Mouse (Mus musculus) hindbrain, embryonic 11.5 days (tissue): Measurements from ENCODE around the gene Wdcp. TPM values are rescaled to one million over a fixed set of nuclear protein-coding genes. Genes with fewer than 3 reads are reported as not detected.

Experiments
- ATAC-seq: fragments of 200-750 bp; cut with Nextera tagmentation; 2 replicates; pipeline ENCODE4 v1.8.0; 2017; ENCODE audit warnings: mild to moderate bottlenecking, moderate TSS enrichment, moderate library complexity; ENCODE audit not compliant: low FRiP score
- DNase-seq: peaks from one replicate; pipeline ENCODE4 v3.0.0-alpha.2; 2015; ENCODE audit warnings: low spot score
- H3K27ac ChIP-seq: fragments of 300-500 bp; sonication (generic); 2 replicates; pipeline ENCODE4 v1.5.1; 2014; ENCODE audit warnings: mild to moderate bottlenecking, low read depth, low read length
- H3K27me3 ChIP-seq: fragments of 300-500 bp; sonication (generic); 2 replicates; pipeline ENCODE4 v1.6.1; 2014; ENCODE audit warnings: mild to moderate bottlenecking, low read length, moderate library complexity, mixed read lengths; ENCODE audit not compliant: control insufficient read depth, insufficient read depth
- H3K36me3 ChIP-seq: fragments of 300-500 bp; sonication (generic); 2 replicates; pipeline ENCODE4 v1.6.1; 2014; ENCODE audit warnings: mild to moderate bottlenecking, low read length, moderate library complexity, mixed read lengths; ENCODE audit not compliant: control insufficient read depth, insufficient read depth
- H3K4me1 ChIP-seq: fragments of 300-500 bp; sonication (generic); replicated peaks from 2 replicates; pipeline ENCODE4 v1.6.1; 2014; ENCODE audit warnings: low read length, mixed read lengths; ENCODE audit not compliant: control insufficient read depth, insufficient read depth
- H3K4me2 ChIP-seq: fragments of 300-500 bp; sonication (generic); replicated peaks from 2 replicates; pipeline ENCODE4 v1.6.1; 2014; ENCODE audit warnings: mild to moderate bottlenecking, low read depth, low read length
- H3K4me3 ChIP-seq: fragments of 300-500 bp; sonication (generic); 2 replicates; pipeline ENCODE4 v1.5.1; 2014; ENCODE audit warnings: low read depth, low read length
- H3K9ac ChIP-seq: fragments of 300-500 bp; sonication (generic); 2 replicates; pipeline ENCODE4 v1.6.1; 2014; ENCODE audit warnings: low read depth, low read length
- H3K9me3 ChIP-seq: fragments of 300-500 bp; sonication (generic); 2 replicates; pipeline ENCODE4 v1.6.1; 2016; ENCODE audit warnings: low read length; ENCODE audit not compliant: control insufficient read depth
- WGBS: fragments of 180-500 bp; shearing (Covaris S2); extraction: QIAGEN DNeasy Blood & Tissue Kit; methylation state at CpG from one replicate; pipeline ENCODE4 v1.1.7; 2014; 5-methylcytosine and 5-hydroxymethylcytosine counted together
- polyA plus RNA-seq: library from polyadenylated mRNA; unstranded; fragments of >200 nt; fragmentation: Nextera tagmentation; extraction: Ambion mirVana; gene quantifications from 2 replicates; pipeline ENCODE4 v1.2.1, GENCODE M21; 2014

Gene Wdcp
- polyA plus RNA-seq, 1 experiment from 2014 or later: 18.5 TPM

DNA sequence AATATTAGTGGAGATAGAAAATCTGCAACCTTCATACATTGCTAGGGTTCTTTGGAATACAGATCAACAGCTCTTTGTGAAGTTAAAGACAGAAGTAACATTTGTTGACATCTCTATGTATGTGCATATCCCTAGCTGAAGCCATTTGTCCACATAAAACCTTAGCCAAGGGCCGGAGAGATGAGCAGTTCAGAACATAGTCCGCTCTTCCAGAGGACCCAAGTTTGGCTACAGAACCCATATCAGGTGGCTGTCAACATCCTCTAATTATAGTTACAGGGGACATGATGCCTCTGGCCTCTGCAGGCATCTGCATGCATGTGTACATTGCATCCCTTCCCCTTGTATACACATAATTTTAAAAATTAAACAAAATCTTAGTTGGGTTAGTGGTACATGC, 46.1 kb downstream of the Wdcp start:
- H3K27me3 ChIP-seq: no peaks in the 10 kb centered on the region
- 100% methylated on average over 2 of the region's 2 CpGs for WGBS
- no peaks in the 10 kb centered on the region for H3K9me3 ChIP-seq
- H3K4me3 ChIP-seq: no peak overlapping the region
- ATAC-seq (no peak), DNase-seq (no peak)
- no peak overlapping the region for H3K9ac ChIP-seq
- H3K4me1 ChIP-seq: no peaks in the 10 kb centered on the region
- H3K4me2 ChIP-seq: no peak overlapping the region
- no peaks in the 10 kb centered on the region for H3K36me3 ChIP-seq
- no peak overlapping the region for H3K27ac ChIP-seq

DNA sequence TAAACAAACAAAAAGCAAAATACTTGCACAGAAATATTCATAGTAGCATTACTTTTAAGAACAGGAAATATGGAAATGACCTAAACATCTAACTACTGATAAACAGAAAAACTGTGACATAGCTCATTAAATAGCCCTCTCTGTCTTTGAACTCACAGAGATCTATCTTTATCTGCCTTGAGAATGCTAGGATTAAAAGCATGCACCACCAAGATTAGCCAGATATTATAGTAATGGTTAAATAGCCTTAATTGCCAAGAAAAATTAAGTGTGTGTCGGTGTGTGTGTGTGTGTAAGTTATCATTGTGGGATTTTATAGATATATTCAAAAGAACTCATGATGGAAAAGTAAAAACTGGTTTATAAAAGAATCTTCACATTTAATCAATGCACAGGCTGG, 46.8 kb downstream of the Wdcp start:
- Histone ChIP-seq H3K9me3 (no peaks in the 10 kb centered on the region), H3K27ac (no peak overlapping the region), H3K27me3 (no peaks in the 10 kb centered on the region), H3K4me1 (no peaks in the 10 kb centered on the region), H3K36me3 (no peaks in the 10 kb centered on the region), H3K4me2 (no peak overlapping the region), H3K9ac (no peak overlapping the region), H3K4me3 (no peak overlapping the region)
- WGBS: 89% methylated on average over 1 of the region's 1 CpGs
- DNase-seq: no peak
- ATAC-seq: no peak

DNA sequence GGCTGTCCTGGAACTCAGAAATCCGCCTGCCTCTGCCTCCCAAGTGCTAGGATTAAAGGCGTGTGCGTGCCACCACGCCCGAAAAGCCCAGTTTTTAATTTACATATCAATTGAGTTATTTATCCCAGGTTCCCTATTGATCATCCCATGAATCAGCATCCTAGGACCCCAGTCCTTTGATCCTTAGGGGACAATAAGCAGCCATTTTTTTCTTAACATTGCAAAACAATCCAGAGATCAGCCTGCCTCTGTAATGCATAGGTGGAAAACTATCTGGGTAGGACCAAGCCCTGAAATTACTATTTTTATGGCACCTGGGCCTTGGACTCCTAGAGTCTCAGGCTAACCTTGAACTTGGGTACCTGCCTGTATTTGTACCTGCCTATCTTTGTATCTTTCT, 54.9 kb downstream of the Wdcp start:
- Histone ChIP-seq H3K9me3 (no peaks in the 10 kb centered on the region), H3K36me3 (no peaks in the 10 kb centered on the region), H3K4me3 (no peak overlapping the region), H3K27me3 (no peaks in the 10 kb centered on the region), H3K27ac (no peak overlapping the region), H3K9ac (no peak overlapping the region), H3K4me2 (no peak overlapping the region), H3K4me1 (no peaks in the 10 kb centered on the region)
- DNase-seq (no peak), ATAC-seq (no peak)
- 93% methylated on average over 5 of the region's 5 CpGs for WGBS

DNA sequence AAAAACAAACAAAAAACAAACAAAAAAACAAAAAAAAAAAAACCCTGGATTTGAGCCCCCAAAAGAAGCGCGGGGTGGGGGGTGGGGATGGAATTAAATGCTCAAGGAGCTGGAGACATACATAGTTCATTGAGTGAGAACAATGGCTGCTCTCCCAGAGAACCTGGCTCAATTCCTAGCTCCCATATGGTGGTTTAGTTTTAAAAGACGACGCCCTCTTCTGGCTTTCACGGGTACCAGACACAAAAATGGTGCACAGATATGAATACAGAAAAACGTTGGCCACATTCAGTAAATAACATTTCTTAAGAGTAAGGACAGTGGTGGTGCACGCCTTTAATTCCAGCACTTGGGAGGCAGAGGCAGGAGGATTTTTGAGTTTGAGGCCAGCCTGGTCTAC, 62.8 kb downstream of the Wdcp start:
- H3K4me2 ChIP-seq: no peak overlapping the region
- no peak overlapping the region for H3K4me3 ChIP-seq
- WGBS: 81% methylated on average over 7 of the region's 7 CpGs
- H3K27ac ChIP-seq: no peak overlapping the region
- H3K9me3 ChIP-seq: no peaks in the 10 kb centered on the region
- no peak overlapping the region for H3K9ac ChIP-seq
- no peak for DNase-seq
- no peaks in the 10 kb centered on the region for H3K27me3 ChIP-seq
- no peaks in the 10 kb centered on the region for H3K36me3 ChIP-seq
- H3K4me1 ChIP-seq: no peaks in the 10 kb centered on the region
- no peak for ATAC-seq

DNA sequence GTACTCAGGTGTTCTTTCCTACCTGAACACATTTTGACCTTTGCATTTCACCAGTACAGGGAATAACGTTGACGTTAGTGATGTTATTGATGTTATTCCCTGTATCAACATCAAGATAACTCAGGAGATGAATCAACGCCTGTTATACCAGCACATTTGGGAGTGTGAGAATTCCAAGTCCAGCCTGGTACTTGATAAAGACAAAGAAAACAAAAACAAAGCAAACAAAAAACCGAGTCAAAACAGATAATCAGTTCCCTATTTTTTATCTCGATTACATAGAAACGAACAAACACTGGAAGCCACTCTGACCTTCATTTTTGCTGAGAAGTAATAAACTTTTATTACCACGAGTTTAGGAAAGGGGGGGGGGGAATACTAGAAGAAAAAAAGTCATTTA, 63.4 kb downstream of the Wdcp start:
- Histone ChIP-seq H3K4me2 (peak overlapping the region; percentile 87), H3K4me3 (peak overlapping the region; percentile 64), H3K27me3 (no peaks in the 10 kb centered on the region), H3K9me3 (no peaks in the 10 kb centered on the region), H3K9ac (no peak overlapping the region), H3K4me1 (no peaks in the 10 kb centered on the region), H3K27ac (no peak overlapping the region), H3K36me3 (no peaks in the 10 kb centered on the region)
- WGBS: 72% methylated on average over 7 of the region's 7 CpGs
- no peak for DNase-seq
- ATAC-seq: no peak

DNA sequence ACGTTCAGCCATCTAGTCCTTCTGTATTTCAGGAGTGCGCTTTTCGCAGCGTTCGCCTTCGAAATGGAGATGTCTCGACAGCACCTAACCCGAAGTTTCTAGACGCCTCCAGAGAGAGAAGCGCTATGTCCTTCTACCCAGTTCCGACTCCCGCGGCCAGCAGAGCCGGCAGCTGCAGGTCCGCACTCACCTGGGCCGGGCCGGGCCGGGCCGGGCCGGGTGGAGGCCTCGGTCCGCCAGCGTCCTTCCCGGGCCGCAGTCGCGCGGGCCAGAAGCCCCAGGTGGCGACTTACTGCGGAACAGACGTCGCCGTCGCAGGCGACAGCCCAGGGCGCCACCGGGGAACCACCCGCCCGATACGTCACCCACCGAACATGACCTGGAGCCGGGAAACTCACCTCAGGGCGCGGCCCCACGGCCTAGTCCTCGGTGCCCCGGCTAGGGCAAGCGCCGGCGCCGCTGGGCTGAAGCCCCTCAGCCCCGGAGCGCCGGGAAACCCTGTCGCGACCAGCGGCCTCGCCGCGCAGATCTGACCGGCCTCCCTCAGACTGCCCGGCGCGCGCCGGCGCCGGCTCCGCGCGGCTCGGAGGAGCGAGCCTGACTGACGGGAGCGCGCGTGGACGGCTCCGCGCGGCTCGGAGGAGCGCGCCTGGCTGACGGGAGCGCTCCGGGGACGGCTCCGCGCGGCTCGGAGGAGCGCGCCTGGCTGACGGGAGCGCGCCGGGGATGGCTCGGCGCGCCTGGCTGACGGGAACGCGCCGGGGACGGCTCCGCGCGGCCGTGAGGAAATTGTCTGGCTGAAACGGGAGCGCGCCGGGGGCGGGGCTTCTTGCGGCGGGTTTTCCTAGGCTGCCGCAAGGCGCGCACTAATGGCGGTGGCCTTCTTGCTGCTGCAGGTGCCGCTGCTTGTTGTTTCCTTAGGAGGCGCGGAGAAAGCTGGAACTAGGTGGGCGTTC, 64.1 kb downstream of the Wdcp start, which contains the start of gene Ubxn2a:
TSS of gene Ubxn2a (minus strand) at position 755 of the 956 bp plus-strand sequence.
- H3K4me3 ChIP-seq: peak within 1 kb of the TSS; percentile 64
- peak; percentile 95 for DNase-seq
- H3K27ac ChIP-seq: peak within 1 kb of the TSS; percentile 68
- WGBS: under 1% methylated on average over 109 of the region's 125 CpGs
- H3K36me3 ChIP-seq: no peaks in the 10 kb centered on the region
- H3K9me3 ChIP-seq: no peaks in the 10 kb centered on the region
- peak within 1 kb of the TSS; percentile 82 for H3K9ac ChIP-seq
- H3K4me2 ChIP-seq: peak within 1 kb of the TSS; percentile 87
- H3K27me3 ChIP-seq: no peaks in the 10 kb centered on the region
- ATAC-seq: peak; percentile 96
- H3K4me1 ChIP-seq: no peaks in the 10 kb centered on the region

DNA sequence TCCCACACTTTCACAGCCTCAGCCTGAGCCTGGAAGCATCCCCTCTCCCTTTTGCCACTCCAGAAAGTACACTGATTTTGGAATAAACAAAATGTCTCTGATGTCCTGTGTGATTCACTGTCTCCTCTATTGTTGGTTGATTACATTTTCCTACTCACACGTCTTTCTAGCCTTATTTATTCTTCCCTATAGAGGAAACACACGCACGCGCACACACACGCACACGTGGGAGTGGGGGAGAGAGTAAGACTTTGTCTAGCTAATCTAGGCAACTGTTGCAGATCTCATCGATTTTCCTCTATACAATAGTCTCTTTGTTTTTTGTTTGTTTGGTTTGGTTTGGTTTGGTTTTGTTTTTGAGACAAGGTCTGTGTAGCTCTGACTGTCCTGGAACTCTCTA, 65.3 kb downstream of the Wdcp start:
- H3K4me1 ChIP-seq: no peaks in the 10 kb centered on the region
- ATAC-seq (no peak), DNase-seq (no peak)
- H3K27ac ChIP-seq: no peak overlapping the region
- H3K9me3 ChIP-seq: no peaks in the 10 kb centered on the region
- H3K4me3 ChIP-seq: no peak overlapping the region
- no peak overlapping the region for H3K9ac ChIP-seq
- no peak overlapping the region for H3K4me2 ChIP-seq
- H3K27me3 ChIP-seq: no peaks in the 10 kb centered on the region
- no peaks in the 10 kb centered on the region for H3K36me3 ChIP-seq
- WGBS: 94% methylated on average over 7 of the region's 7 CpGs
